Mouse (Mus musculus) heart, postnatal 0 days (tissue): ENCODE results near the gene Usp47. TPM values are rescaled to one million over a fixed set of nuclear protein-coding genes. Genes with fewer than 3 reads are reported as not detected.

Experiments used
- ATAC-seq: fragments of 200-750 bp; cut with Nextera tagmentation; 2 replicates; pipeline ENCODE4 v1.8.0; 2017; ENCODE audit warnings: low read depth, moderate number of reproducible peaks, moderate library complexity; ENCODE audit not compliant: insufficient read depth
- DNase-seq: peaks from one replicate; pipeline ENCODE4 v3.0.0-alpha.2; 2016; ENCODE audit warnings: low spot score
- H3K27ac ChIP-seq: fragments of 300-500 bp; sonication (generic); 2 replicates; pipeline ENCODE4 v1.5.1; 2014; ENCODE audit warnings: low read depth, mild to moderate bottlenecking
- H3K27me3 ChIP-seq: fragments of 300-500 bp; sonication (generic); 2 replicates; pipeline ENCODE4 v1.6.1; 2014; ENCODE audit warnings: low read length, mixed read lengths; ENCODE audit not compliant: control insufficient read depth, insufficient read depth
- H3K36me3 ChIP-seq: fragments of 300-500 bp; sonication (generic); replicated peaks from 2 replicates; pipeline ENCODE4 v1.6.1; 2014; ENCODE audit warnings: low read length, mixed read lengths; ENCODE audit not compliant: control insufficient read depth, insufficient read depth
- H3K4me1 ChIP-seq: fragments of 300-500 bp; sonication (generic); 2 replicates; pipeline ENCODE4 v1.6.1; 2014; ENCODE audit warnings: antibody characterized with exemption; ENCODE audit not compliant: control insufficient read depth, insufficient read depth
- H3K4me2 ChIP-seq: fragments of 300-500 bp; sonication (generic); 2 replicates; pipeline ENCODE4 v1.6.1; 2014; ENCODE audit warnings: low read depth, mild to moderate bottlenecking, low read length, moderate library complexity
- H3K4me3 ChIP-seq: fragments of 300-500 bp; sonication (generic); 2 replicates; pipeline ENCODE4 v1.5.1; 2014; ENCODE audit warnings: low read depth, low read length
- H3K9ac ChIP-seq: fragments of 300-500 bp; sonication (generic); replicated peaks from 2 replicates; pipeline ENCODE4 v1.6.1; 2014; ENCODE audit warnings: low read depth, low read length, mixed read lengths
- H3K9me3 ChIP-seq: fragments of 300-500 bp; sonication (generic); replicated peaks from 2 replicates; pipeline ENCODE4 v1.6.1; 2016; ENCODE audit warnings: low read length; ENCODE audit not compliant: control insufficient read depth
- CTCF ChIP-seq: IDR thresholded peaks from 2 replicates; pipeline ENCODE4 v1.5.1; 2016; ENCODE audit warnings: antibody characterized with exemption, control low read depth, low read depth
- EP300 ChIP-seq: IDR thresholded peaks from 2 replicates; pipeline ENCODE4 v1.6.1; 2016; ENCODE audit warnings: antibody characterized with exemption, low read depth
- WGBS: fragments of 180-500 bp; shearing (Covaris S2); extraction: QIAGEN DNeasy Blood & Tissue Kit; methylation state at CpG from one replicate; pipeline ENCODE4 v1.1.7; 2014; 5-methylcytosine and 5-hydroxymethylcytosine counted together
- polyA plus RNA-seq: library from polyadenylated mRNA; unstranded; fragments of >200 nt; fragmentation: Nextera tagmentation; extraction: Ambion mirVana; gene quantifications from 2 replicates; pipeline ENCODE4 v1.2.1, GENCODE M21; 2015
- total RNA-seq: library from RNA; depleted of rRNA; stranded (reverse); fragments of >200 nt; gene quantifications from 2 replicates; pipeline ENCODE4 v1.2.3, GENCODE M21; 2014; ENCODE audit warnings: low replicate concordance

Gene Usp47
- total and polyA plus RNA-seq, 2 experiments from 2014 or later: 39.6 to 44.0 TPM

DNA sequence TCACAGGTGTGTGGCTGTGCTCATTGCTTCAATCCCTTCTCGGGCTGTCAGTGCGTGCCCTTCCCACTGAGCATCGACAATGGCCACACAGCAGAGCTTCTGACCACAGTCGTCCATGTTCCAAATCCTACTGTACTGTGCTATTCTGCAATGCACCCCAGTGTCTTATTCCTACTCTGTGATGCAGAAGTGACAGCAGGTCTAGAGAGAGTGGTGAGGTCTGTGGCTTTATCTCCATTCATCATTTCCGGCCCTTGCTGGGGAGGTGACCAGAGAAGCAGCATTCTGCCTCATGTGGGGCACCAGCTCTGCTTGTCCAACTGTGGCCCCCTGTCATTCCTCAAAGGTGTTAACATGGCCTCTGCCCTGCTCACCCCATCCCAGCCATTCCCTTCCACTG is 113.2 kb downstream of the Usp47 start:
- H3K4me3 ChIP-seq: no peak overlapping the region
- H3K4me1 ChIP-seq: peaks cover 15% of the 10 kb centered on the region; the same call in 1 of the 2 replicates
- no peaks in the 10 kb centered on the region for H3K9me3 ChIP-seq
- no peaks in the 10 kb centered on the region for H3K36me3 ChIP-seq
- ATAC-seq (no peak), DNase-seq (no peak)
- H3K27ac ChIP-seq: no peak overlapping the region
- 75% methylated on average over 5 of the region's 5 CpGs for WGBS
- no peak overlapping the region for H3K9ac ChIP-seq
- no peaks in the 10 kb centered on the region for H3K27me3 ChIP-seq
- TF ChIP-seq CTCF: no peak
- TF ChIP-seq EP300: no peak
- no peak overlapping the region for H3K4me2 ChIP-seq

DNA sequence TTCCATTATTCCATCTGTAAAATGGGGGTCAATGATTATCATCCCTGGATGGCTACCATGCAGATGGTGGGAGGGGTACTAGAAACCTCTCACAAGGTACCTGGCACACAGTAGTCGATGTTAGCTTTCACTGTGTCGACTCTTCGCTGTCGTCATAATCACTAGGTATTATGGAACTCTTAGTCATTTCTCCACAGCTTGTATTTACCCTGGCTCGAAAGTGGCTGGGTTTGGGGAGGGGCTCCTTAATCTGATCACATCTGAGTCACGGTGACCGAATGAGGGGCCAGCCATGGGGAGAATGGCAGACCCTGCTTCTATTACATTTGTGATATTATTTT is 114.8 kb downstream of the Usp47 start:
- TF ChIP-seq EP300: no peak; the same call in 1 of the 2 replicates
- Histone ChIP-seq H3K4me2 (no peak overlapping the region), H3K27ac (peak overlapping the region; percentile 22; the same call in 1 of the 2 replicates), H3K27me3 (no peaks in the 10 kb centered on the region), H3K9me3 (no peaks in the 10 kb centered on the region), H3K4me1 (peaks cover 15% of the 10 kb centered on the region; the same call in 1 of the 2 replicates), H3K36me3 (no peaks in the 10 kb centered on the region), H3K9ac (no peak overlapping the region), H3K4me3 (no peak overlapping the region)
- ATAC-seq (no peak), DNase-seq (no peak)
- WGBS: 71% methylated on average over 7 of the region's 7 CpGs

DNA sequence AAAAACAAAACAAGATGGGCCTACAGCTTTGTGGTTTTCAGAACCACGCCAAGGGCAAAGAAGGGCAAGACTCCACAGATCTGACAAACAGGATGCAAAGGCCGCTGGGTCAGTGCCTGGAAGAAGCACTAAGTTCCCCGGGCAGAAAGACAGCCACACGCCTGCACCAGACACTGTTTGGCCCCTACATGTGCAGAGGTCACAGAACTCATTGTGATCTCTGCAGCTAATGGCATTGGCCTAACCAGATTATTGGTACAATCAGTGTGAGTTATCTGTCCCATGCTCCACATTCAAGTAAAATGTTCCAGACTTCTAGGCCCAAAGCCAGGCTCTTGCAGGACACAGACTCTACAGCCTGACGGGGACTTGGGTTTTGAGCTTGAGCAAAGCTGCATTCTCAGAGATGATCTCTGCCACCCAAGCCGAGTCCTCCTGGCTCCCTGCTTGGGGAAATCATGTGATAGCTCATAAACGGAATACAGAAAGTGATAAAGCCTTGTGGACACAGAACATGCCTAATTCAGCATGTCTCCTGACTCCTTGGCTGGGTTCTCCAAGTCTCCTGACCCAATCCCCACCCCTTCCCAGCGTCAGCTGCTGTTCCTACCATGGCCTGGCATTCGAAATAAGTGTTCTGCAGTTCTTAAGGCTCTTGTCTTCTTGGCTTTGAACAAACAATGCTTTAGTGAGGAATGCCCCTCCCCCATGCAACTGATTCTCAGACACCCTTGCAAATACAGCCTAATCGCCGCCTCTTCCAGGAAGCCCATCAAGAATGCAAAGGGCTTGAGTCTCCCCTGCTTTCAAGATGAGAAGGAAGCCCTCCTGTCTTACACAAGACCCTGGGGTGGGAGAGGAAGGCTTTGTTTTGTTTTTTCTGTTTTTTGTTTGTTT is 115.5 kb downstream of the Usp47 start:
- no peaks in the 10 kb centered on the region for H3K36me3 ChIP-seq
- ATAC-seq: peak; percentile 40
- H3K4me2 ChIP-seq: no peak overlapping the region
- no peaks in the 10 kb centered on the region for H3K27me3 ChIP-seq
- H3K4me3 ChIP-seq: no peak overlapping the region
- 38% methylated on average over 11 of the region's 11 CpGs for WGBS
- H3K9me3 ChIP-seq: no peaks in the 10 kb centered on the region
- no peak overlapping the region for H3K9ac ChIP-seq
- TF ChIP-seq CTCF (no peak), EP300 (peak; percentile 92)
- H3K4me1 ChIP-seq: peaks cover 15% of the 10 kb centered on the region; the same call in 1 of the 2 replicates
- peak overlapping the region; percentile 22; the same call in 1 of the 2 replicates for H3K27ac ChIP-seq
- DNase-seq: no peak

DNA sequence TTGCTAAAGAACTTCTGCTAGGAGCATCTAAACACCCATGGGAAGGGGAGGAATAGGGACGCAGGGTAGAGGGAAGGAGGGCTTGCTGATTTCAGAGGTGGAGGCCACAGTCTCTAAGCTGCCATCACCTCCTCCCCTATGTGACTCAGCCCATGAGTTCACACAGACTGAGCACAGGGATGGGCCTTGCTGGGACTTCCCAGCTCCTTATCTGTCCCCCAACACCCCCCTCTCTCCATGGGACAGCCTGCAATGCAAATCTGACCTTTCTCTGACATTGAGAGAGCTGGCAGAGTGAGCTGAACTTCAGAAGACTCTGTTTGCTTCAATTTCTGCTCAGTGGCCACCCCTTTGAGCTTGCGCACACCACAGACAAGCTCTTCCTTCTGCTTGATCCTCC is 117.4 kb downstream of the Usp47 start:
- TF ChIP-seq EP300 (no peak), CTCF (no peak)
- ATAC-seq: peak; percentile 69
- no peaks in the 10 kb centered on the region for H3K27me3 ChIP-seq
- H3K4me2 ChIP-seq: no peak overlapping the region
- 64% methylated on average over 2 of the region's 2 CpGs for WGBS
- H3K4me3 ChIP-seq: no peak overlapping the region
- H3K4me1 ChIP-seq: peaks cover 15% of the 10 kb centered on the region; the same call in 1 of the 2 replicates
- no peaks in the 10 kb centered on the region for H3K9me3 ChIP-seq
- DNase-seq: peak; percentile 47
- H3K36me3 ChIP-seq: no peaks in the 10 kb centered on the region
- no peak overlapping the region for H3K9ac ChIP-seq
- no peak overlapping the region for H3K27ac ChIP-seq

DNA sequence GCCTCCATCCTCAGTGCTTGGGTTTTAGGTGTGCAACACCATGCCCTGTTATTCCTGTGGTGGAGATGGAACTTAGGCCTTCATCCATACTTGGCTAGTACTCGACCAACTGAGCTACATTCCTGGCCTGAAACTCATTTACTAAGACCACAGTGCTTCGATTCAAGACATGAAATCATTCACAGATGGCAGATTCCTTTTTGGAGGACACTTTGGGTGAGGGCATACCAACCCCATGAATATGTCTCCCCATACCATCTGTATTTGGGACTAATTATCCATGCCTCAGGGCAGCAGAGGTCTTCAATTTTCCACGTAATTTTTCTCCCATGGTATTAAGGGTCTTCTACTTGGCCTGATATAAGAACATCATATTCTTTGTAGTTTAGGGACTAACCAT is 119.3 kb downstream of the Usp47 start:
- H3K4me3 ChIP-seq: no peak overlapping the region
- H3K27me3 ChIP-seq: no peaks in the 10 kb centered on the region
- DNase-seq (no peak), ATAC-seq (no peak)
- no peaks in the 10 kb centered on the region for H3K36me3 ChIP-seq
- H3K4me2 ChIP-seq: no peak overlapping the region
- no peak overlapping the region for H3K9ac ChIP-seq
- 73% methylated on average over 3 of the region's 3 CpGs for WGBS
- H3K9me3 ChIP-seq: no peaks in the 10 kb centered on the region
- no peak overlapping the region for H3K27ac ChIP-seq
- no peak for TF ChIP-seq EP300
- no peak for TF ChIP-seq CTCF
- peaks cover 15% of the 10 kb centered on the region; the same call in 1 of the 2 replicates for H3K4me1 ChIP-seq
